Mouse (Mus musculus) MN1 (cell line): ENCODE measurements around the gene Rufy1.

Experiments
- DNase-seq: peaks from one replicate; pipeline ENCODE4 v3.0.0-alpha.2; 2016; ENCODE audit warnings: low spot score

The Rufy1 gene

DNA sequence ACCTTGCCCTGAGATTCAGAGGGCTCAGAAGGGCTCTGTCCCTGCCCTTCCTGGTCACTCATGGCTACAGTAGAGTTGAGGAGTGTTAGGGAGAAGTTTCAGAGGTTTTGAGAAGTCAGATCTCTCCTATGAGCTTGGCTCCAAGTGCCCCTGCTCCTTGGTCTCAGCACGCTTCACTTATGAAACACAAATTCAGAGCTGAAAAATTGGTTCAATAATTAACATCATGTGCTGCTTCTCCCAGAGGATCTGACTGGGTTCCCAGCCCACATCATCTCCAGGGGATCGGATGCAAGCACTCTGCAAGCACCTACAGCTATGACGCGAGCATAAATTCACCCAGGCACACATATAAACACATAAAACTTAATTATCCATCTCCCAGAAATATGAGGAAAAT is 4.9 kb downstream of the Rufy1 start:
- no peak for DNase-seq

- DNase-seq, result peak; percentile 83
These were observed 8.8 kb downstream of the Rufy1 start for GRCm38 (mm10) chr11:50421934-50422780.

- no peak for DNase-seq
These were observed 9.5 kb downstream of the Rufy1 start for GRCm38 (mm10) chr11:50421461-50421860.

GRCm38 (mm10) chr11:50417856-50418255 is 13.1 kb downstream of the Rufy1 start:
- DNase-seq, result no peak

- no peak for DNase-seq
These were observed 15.2 kb downstream of the Rufy1 start for GRCm38 (mm10) chr11:50415563-50416241.

- no peak for DNase-seq
These were observed 23.7 kb downstream of the Rufy1 start for GRCm38 (mm10) chr11:50407235-50407634.

DNA sequence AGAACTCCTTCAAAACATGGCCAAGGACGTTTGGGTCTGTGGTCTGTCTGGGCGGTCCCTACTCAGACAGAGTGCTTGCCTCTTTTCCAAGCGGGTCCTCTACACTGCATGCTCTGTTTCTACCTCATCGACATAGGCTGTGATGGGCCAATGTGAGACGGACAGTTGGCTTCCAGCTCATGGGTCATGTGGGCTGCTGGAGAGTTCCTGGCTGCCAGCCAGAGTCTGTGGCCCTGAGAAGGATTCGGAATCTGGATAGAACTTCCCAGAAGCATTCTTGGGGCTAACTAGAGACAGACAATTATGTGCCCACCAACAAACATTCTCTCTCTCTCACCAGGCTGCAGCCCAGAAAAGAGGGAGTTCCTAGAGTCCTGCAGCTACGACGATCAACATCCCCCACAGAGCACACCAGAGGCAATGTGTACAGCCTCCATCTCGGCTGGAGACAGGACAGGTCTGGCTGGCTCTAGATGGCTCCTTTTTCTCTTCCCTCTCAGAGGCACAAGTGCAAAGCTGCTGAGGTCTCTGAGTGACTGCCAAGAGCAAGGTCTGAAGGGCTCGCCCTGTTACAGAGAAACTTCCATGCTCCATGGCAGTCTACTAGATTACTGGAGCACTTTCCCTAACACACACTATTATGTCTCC is 27.4 kb downstream of the Rufy1 start:
- DNase-seq, result no peak

GRCm38 (mm10) chr11:50402481-50402880 is 28.4 kb downstream of the Rufy1 start:
- DNase-seq, result no peak

GRCm38 (mm10) chr11:50398803-50399202 is 32.1 kb downstream of the Rufy1 start:
- DNase-seq, result no peak

DNA sequence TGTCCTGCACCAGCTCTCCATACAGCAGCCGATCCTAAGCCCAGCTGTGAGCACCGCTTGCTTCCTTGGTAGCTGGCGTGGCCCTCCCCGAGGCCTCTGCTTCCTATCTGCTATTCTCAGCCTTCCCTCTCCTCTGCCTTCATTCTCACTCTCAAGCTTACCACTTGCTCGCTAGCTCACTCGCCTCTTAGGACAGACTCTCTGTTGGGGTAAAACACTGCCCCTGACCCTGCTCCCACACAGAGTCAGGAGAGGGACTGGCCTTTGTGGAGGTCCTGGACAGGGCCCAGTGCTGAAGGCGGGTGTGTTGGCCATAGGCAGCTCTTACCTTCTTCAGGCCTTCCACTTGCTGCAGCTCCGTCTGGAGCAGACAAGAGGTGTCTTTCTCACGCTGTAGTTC is 33.6 kb downstream of the Rufy1 start:
- no peak for DNase-seq

- DNase-seq, result no peak
These were observed 34.1 kb downstream of the Rufy1 start for GRCm38 (mm10) chr11:50396766-50397307.

GRCm38 (mm10) chr11:50394731-50395130 is 36.2 kb downstream of the Rufy1 start:
- DNase-seq, result no peak

DNA sequence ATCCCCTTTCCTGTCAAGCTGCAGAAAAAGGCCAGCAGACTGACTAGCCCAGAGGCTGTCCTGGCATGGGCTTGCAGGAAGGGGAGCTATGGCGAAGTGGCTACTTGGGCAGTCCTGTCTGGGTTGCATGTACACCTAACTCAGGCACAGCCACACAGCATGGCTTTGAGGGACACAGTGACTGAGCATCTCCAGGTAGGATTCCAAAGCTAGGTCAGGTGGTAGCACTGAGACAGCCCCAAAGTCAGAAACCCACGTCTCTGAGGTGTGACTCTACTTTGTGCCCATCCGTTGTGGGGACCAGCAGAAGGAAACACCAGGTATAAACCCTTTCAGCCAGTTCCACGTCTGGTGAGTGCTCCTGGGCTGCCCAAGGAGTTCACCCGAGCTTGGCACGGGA is 37.6 kb downstream of the Rufy1 start:
- no peak for DNase-seq

GRCm38 (mm10) chr11:50391272-50391960 is 39.5 kb downstream of the Rufy1 start:
- DNase-seq, result no peak

DNA sequence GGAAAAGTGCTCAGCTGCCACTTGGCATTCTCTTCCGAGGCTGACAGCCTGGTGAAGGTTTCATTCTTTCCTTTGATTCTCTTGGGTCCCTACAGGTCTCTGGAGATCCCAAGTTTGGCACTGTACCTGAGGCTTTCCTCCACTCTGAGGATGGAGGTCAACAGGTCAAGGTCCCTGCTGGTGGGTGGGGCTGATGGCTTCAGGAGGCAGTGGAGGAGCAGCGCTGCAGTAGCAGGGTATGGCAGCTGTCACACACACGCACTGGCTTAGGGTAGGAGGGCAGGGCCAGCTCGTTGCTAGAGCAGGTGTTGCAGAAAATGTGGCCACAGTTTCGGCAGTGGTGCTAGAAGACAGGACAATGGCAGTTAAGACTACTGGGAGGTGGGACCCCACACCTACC is 41.3 kb downstream of the Rufy1 start:
- DNase-seq, result no peak

DNA sequence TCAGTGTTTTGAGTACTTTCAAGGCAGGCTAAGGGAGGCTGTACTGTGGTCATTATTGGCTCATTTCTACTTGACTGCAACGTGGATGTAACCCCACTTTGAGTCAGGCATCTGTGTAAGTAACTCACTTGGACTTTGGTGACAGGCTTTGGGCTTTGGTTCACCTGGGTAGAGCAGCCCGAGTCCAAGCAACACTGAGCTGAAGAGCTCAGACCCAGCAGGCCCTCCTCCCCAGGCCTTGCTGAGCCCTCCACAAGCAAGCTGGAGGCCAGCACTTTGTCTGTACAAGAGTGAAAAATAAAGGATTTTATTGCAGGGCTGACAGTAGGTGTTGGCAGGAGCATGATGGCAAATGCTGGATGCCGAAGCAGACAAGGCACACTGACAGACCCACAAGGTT is 41.9 kb downstream of the Rufy1 start:
- no peak for DNase-seq

DNA sequence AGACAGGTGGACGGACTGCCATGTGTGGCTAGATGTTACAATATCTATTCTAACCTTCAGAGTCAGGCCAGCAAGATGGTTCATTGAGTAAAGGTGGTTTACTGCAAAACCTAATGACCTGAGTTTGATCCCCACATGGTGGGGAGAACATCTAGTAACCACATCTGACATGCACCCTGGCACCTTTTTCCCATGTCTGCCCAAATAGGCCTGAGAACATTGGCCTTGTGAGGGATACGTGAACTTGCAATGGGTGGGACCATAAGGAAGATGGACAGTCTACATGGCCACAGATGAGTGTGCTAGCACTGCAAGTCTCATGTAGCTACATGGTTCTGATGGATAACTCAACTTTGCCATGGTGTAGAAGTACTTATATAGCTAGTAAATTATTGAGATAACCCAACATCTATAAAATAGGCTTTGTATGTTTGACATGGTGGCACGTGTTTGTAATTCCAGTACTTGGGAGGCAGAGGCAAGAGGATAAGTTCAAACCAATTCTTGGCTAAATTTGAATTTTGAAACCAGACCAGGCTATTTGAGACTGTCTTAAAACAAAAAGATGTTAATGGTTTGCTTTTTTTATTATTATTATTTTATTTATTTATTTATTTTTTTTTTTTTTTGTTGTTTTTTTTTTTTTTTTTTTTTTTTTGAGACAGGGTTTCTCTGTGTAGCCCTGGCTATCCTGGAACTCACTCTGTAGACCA is 42.6 kb downstream of the Rufy1 start:
- no peak for DNase-seq

GRCm38 (mm10) chr11:50387697-50388096 is 43.2 kb downstream of the Rufy1 start:
- no peak for DNase-seq

DNA sequence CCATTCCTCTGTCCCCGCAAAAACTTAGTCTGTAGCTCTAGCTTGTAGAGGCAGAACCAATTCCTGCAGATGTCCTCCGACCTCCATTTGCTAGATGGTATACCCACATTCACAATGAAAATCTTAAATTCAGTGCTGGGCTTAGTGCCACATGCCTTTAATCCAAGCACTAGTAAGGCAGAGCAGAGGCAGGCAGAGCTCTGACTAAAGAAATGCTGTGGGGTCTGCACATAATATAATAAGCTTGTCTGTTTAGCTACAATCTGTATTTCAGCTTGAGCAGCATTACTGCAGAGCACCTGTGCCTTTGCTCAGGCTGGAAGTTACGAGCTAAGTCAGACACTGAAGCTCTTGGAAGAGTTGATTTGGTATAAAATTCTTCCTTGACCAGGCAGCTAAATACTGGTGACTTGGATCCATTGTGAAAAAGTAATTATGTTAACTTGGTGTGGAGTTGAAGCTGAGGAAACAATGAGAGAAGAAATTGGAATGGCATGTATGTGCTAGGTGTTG is 43.7 kb downstream of the Rufy1 start:
- DNase-seq, result no peak

GRCm38 (mm10) chr11:50381311-50381710 is 49.6 kb downstream of the Rufy1 start:
- no peak for DNase-seq
